Mouse (Mus musculus) leukemia stem cell, adult 10-12 weeks (primary cell): ENCODE data around the gene Olfr550. TPM values are rescaled to one million over a fixed set of nuclear protein-coding genes. Genes with fewer than 3 reads are reported as not detected.

Experiments used
- polyA plus RNA-seq: library from polyadenylated mRNA; stranded (reverse); fragments of >175 nt; gene quantifications from 2 replicates; pipeline ENCODE4 v1.2.3, GENCODE M21; 2012; ENCODE audit warnings: low replicate concordance

The Olfr550 gene
- not detected in 2 replicates for polyA plus RNA-seq

GRCm38 (mm10) chr7:102571142-102571541, at the start of gene Olfr550:
Gene Olfr550 (plus strand): TSS chr7:102571442.

GRCm38 (mm10) chr7:102534449-102534848, 36.8 kb upstream of the Olfr550 start, which contains the start of gene Olfr547:
Gene Olfr547 (plus strand): TSS chr7:102534749.

GRCm38 (mm10) chr7:102540596-102540995, 30.6 kb upstream of the Olfr550 start, which contains the start of gene Olfr548-ps1:
Gene Olfr548-ps1 (plus strand): TSS chr7:102540896.

GRCm38 (mm10) chr7:102549570-102549969, 21.7 kb upstream of the Olfr550 start, which contains the start of gene Olfr549:
Gene Olfr549 (plus strand): TSS chr7:102549870.

GRCm38 (mm10) chr7:102564999-102565997, 5.9 kb upstream of the Olfr550 start, which contains the start of gene Trim21:
Gene Trim21 (minus strand): TSS chr7:102565486.

GRCm38 (mm10) chr7:102591786-102592185, 20.5 kb downstream of the Olfr550 start, which contains the start of gene Olfr551:
Gene Olfr551 (minus strand): TSS chr7:102591886.

GRCm38 (mm10) chr7:102597378-102598031, 26.3 kb downstream of the Olfr550 start, which contains the start of gene Olfr552:
Gene Olfr552 (plus strand): TSS chr7:102597770.

GRCm38 (mm10) chr7:102618118-102618517, 46.9 kb downstream of the Olfr550 start, which contains the start of gene Olfr553:
Gene Olfr553 (minus strand): TSS chr7:102618218.

Other genes starting within 250 kb of the Olfr550 start
- gene Rrm1, start 129.7 kb upstream of the Olfr550 start, polyA plus RNA-seq: 19.3 and 87.3 TPM in 2 replicates
- not detected in 2 replicates for gene Olfr543, start 89.8 kb upstream of the Olfr550 start, polyA plus RNA-seq
- gene Olfr544, start 83.1 kb upstream of the Olfr550 start, polyA plus RNA-seq: not detected in 2 replicates
- gene Olfr545, start 71.9 kb upstream of the Olfr550 start, polyA plus RNA-seq: not detected in 2 replicates
- gene Olfr547, start 36.7 kb upstream of the Olfr550 start, polyA plus RNA-seq: not detected in 2 replicates
- not detected in 2 replicates for gene Olfr548-ps1, start 30.5 kb upstream of the Olfr550 start, polyA plus RNA-seq
- not detected in 2 replicates for gene Olfr549, start 21.6 kb upstream of the Olfr550 start, polyA plus RNA-seq
- 2.1 and 6.2 TPM in 2 replicates for gene Trim21, start 6.0 kb upstream of the Olfr550 start, polyA plus RNA-seq
- gene Olfr551, start 20.4 kb downstream of the Olfr550 start, polyA plus RNA-seq: not detected in 2 replicates
- gene Olfr552, start 26.3 kb downstream of the Olfr550 start, polyA plus RNA-seq: 0.06 TPM in 1 of 2 replicates, not detected in the other
- 0.37 TPM in 1 of 2 replicates, not detected in the other for gene Olfr553, start 46.8 kb downstream of the Olfr550 start, polyA plus RNA-seq
- 0.07 TPM in 1 of 2 replicates, not detected in the other for gene Olfr554, start 67.0 kb downstream of the Olfr550 start, polyA plus RNA-seq
- gene Olfr555, start 87.4 kb downstream of the Olfr550 start, polyA plus RNA-seq: not detected in 2 replicates
- gene Olfr556, start 93.5 kb downstream of the Olfr550 start, polyA plus RNA-seq: not detected in 2 replicates
- gene Trim68, start 115.9 kb downstream of the Olfr550 start, polyA plus RNA-seq: 0.35 and 1.2 TPM in 2 replicates
- gene Olfr557, start 124.5 kb downstream of the Olfr550 start, polyA plus RNA-seq: not detected in 2 replicates
- gene Olfr558, start 130.8 kb downstream of the Olfr550 start, polyA plus RNA-seq: not detected in 2 replicates
- not detected in 2 replicates for gene Olfr33, start 147.6 kb downstream of the Olfr550 start, polyA plus RNA-seq
- gene Olfr559, start 156.0 kb downstream of the Olfr550 start, polyA plus RNA-seq: not detected in 2 replicates
- not detected in 2 replicates for gene Olfr560, start 187.9 kb downstream of the Olfr550 start, polyA plus RNA-seq
- not detected in 2 replicates for gene Olfr78, start 188.0 kb downstream of the Olfr550 start, polyA plus RNA-seq
- gene Olfr561, start 199.8 kb downstream of the Olfr550 start, polyA plus RNA-seq: not detected in 2 replicates
- not detected in 2 replicates for gene Olfr564, start 232.0 kb downstream of the Olfr550 start, polyA plus RNA-seq